Mouse (Mus musculus) midbrain, embryonic 13.5 days (tissue): ENCODE measurements around the gene Rgs6. TPM values are rescaled to one million over a fixed set of nuclear protein-coding genes. Genes with fewer than 3 reads are reported as not detected.

Experiments used
- ATAC-seq: fragments of 200-750 bp; cut with Nextera tagmentation; 2 replicates; pipeline ENCODE4 v1.8.0; 2017; ENCODE audit warnings: mild to moderate bottlenecking, moderate TSS enrichment, moderate library complexity
- H3K27ac ChIP-seq: fragments of 300-500 bp; sonication (generic); 2 replicates; pipeline ENCODE4 v1.5.1; 2015; ENCODE audit warnings: inconsistent platforms, mild to moderate bottlenecking, moderate library complexity
- H3K27me3 ChIP-seq: fragments of 300-500 bp; sonication (generic); 2 replicates; pipeline ENCODE4 v1.6.1; 2015; ENCODE audit warnings: mild to moderate bottlenecking, inconsistent platforms
- H3K36me3 ChIP-seq: fragments of 300-500 bp; sonication (generic); 2 replicates; pipeline ENCODE4 v1.6.1; 2015; ENCODE audit warnings: mild to moderate bottlenecking, inconsistent platforms
- H3K4me1 ChIP-seq: fragments of 300-500 bp; sonication (generic); replicated peaks from 2 replicates; pipeline ENCODE4 v1.6.1; 2015; ENCODE audit warnings: inconsistent platforms
- H3K4me2 ChIP-seq: fragments of 300-500 bp; sonication (generic); replicated peaks from 2 replicates; pipeline ENCODE4 v1.6.1; 2015; ENCODE audit warnings: moderate library complexity, mild to moderate bottlenecking, inconsistent platforms
- H3K4me3 ChIP-seq: fragments of 300-500 bp; sonication (generic); replicated peaks from 2 replicates; pipeline ENCODE4 v1.5.1; 2015; ENCODE audit warnings: mild to moderate bottlenecking, inconsistent platforms
- H3K9ac ChIP-seq: fragments of 300-500 bp; sonication (generic); replicated peaks from 2 replicates; pipeline ENCODE4 v1.6.1; 2015; ENCODE audit warnings: mild to moderate bottlenecking, inconsistent platforms
- H3K9me3 ChIP-seq: fragments of 300-500 bp; sonication (generic); 2 replicates; pipeline ENCODE4 v1.6.1; 2016; ENCODE audit warnings: mild to moderate bottlenecking, inconsistent platforms
- WGBS: fragments of 180-500 bp; shearing (Covaris S2); methylation state at CpG from one replicate; pipeline ENCODE4 v1.1.7; 2015; 5-methylcytosine and 5-hydroxymethylcytosine counted together
- polyA plus RNA-seq: library from polyadenylated mRNA; unstranded; fragments of >200 nt; fragmentation: Nextera tagmentation; extraction: Ambion mirVana; gene quantifications from 2 replicates; pipeline ENCODE4 v1.2.1, GENCODE M21; 2015

The Rgs6 gene
- polyA plus RNA-seq, 1 experiment from 2014 or later = 11.6 TPM

- Histone ChIP-seq H3K36me3 (no peaks in the 10 kb centered on the region), H3K4me1 (no peaks in the 10 kb centered on the region), H3K4me3 (no peak overlapping the region), H3K27me3 (no peaks in the 10 kb centered on the region), H3K9ac (no peak overlapping the region), H3K9me3 (no peaks in the 10 kb centered on the region), H3K4me2 (no peak overlapping the region), H3K27ac (no peak overlapping the region)
- 85% methylated on average over 7 of the region's 7 CpGs for whole genome bisulfite sequencing
- no peak for ATAC-seq
Observed at GRCm38 (mm10) chr12:82774576-82774975, 186.5 kb downstream of the Rgs6 start.

DNA sequence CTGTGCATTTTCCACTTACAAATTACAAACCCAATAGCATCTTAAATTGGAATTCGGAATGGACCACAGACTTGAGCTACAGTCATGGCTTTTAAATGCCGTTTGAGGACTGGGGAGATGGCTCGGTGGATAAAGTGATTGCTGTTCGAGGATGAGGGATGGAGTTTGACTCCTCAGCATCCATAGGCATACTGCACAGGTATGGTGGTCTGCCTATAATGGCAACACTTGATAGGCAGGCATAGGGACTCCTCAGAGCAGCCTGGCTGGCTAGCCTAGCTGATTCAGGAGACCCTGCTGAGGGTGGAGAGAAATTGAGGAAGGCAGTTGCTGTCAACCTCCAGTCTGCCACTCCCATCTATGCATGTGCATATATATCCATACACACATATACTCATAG is 188.6 kb downstream of the Rgs6 start:
- H3K4me2 ChIP-seq = no peak overlapping the region
- no peak for ATAC-seq
- no peak overlapping the region for H3K4me3 ChIP-seq
- WGBS = 86% methylated on average over 4 of the region's 4 CpGs
- no peaks in the 10 kb centered on the region for H3K9me3 ChIP-seq
- H3K4me1 ChIP-seq = no peaks in the 10 kb centered on the region
- H3K9ac ChIP-seq = no peak overlapping the region
- no peak overlapping the region for H3K27ac ChIP-seq
- H3K36me3 ChIP-seq = no peaks in the 10 kb centered on the region
- H3K27me3 ChIP-seq = no peaks in the 10 kb centered on the region

GRCm38 (mm10) chr12:82780936-82781335 is 192.8 kb downstream of the Rgs6 start:
- Histone ChIP-seq H3K4me2 (no peak overlapping the region), H3K4me3 (no peak overlapping the region), H3K9me3 (no peaks in the 10 kb centered on the region), H3K4me1 (no peaks in the 10 kb centered on the region), H3K27me3 (no peaks in the 10 kb centered on the region), H3K9ac (no peak overlapping the region), H3K27ac (no peak overlapping the region), H3K36me3 (no peaks in the 10 kb centered on the region)
- 92% methylated on average over 5 of the region's 5 CpGs for WGBS
- no peak for ATAC-seq

DNA sequence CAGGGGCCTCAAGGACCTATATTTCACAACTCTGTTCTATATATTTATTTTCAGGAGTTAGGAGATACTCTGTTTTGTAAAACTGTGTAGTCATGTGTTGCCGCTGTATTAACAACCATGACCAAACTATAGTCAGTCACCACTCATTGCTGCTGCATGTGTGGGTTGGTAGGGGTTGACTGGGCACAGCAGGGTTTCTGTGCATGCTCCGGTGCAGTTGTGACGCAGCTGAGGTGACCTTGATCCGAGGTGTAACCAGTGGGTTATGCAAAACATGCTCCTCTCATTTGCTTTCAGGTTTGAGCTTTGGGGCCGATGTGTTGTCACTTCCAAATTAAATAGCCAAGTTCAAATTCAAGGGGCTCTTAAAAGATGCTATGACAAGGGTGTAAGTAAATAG is 193.3 kb downstream of the Rgs6 start:
- no peaks in the 10 kb centered on the region for H3K9me3 ChIP-seq
- ATAC-seq = no peak
- 74% methylated on average over 5 of the region's 5 CpGs for WGBS
- H3K4me2 ChIP-seq = no peak overlapping the region
- H3K9ac ChIP-seq = no peak overlapping the region
- H3K4me1 ChIP-seq = no peaks in the 10 kb centered on the region
- no peak overlapping the region for H3K4me3 ChIP-seq
- H3K27me3 ChIP-seq = no peaks in the 10 kb centered on the region
- no peaks in the 10 kb centered on the region for H3K36me3 ChIP-seq
- no peak overlapping the region for H3K27ac ChIP-seq

DNA sequence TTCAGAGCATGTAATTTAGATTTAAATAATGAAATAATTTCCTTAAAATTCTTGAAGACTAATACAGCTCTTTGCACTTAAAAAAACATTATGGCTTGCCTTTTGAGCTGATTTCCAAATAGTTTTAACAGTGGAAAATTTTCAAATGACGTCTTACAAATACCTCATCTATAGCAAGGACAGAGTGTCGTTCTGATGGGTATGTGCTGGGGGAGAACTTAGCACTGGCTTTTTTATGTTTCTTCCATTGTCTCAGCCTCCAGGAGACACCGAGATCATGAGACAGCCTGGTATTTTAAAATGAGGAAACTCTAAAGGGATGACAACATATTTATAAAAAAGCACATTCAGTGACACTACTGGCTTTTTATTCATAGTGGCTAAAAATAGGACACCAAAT is 204.0 kb downstream of the Rgs6 start:
- 90% methylated on average over 3 of the region's 3 CpGs for WGBS
- Histone ChIP-seq H3K27me3 (no peaks in the 10 kb centered on the region), H3K9ac (no peak overlapping the region), H3K4me2 (no peak overlapping the region), H3K36me3 (no peaks in the 10 kb centered on the region), H3K27ac (no peak overlapping the region), H3K4me3 (no peak overlapping the region), H3K4me1 (no peaks in the 10 kb centered on the region), H3K9me3 (no peaks in the 10 kb centered on the region)
- no peak for ATAC-seq

GRCm38 (mm10) chr12:82799892-82800291 is 211.8 kb downstream of the Rgs6 start:
- Histone ChIP-seq H3K27ac (no peak overlapping the region), H3K4me2 (no peak overlapping the region), H3K4me1 (no peaks in the 10 kb centered on the region), H3K9me3 (no peaks in the 10 kb centered on the region), H3K36me3 (no peaks in the 10 kb centered on the region), H3K9ac (no peak overlapping the region), H3K27me3 (no peaks in the 10 kb centered on the region), H3K4me3 (no peak overlapping the region)
- WGBS = 86% methylated on average over 6 of the region's 6 CpGs
- no peak for ATAC-seq

DNA sequence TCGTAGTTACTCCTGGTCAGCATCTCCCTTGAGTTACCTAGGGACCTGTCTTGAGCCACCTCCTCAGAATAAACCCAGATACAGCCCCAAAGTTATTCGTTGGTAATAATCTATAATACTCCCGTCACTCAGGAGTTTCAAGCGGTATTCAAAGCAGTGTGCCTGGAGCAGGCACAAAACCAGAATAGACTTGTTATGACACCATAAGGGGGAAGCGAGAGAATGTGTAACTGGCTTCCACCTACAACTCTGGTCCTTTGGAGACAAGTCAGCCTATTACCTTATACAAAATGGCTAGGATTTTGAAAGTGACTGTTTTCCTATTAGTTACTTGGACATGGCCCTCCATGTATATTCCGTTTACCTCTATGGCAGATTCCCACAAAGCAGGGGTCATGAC is 213.6 kb downstream of the Rgs6 start:
- H3K9me3 ChIP-seq = no peaks in the 10 kb centered on the region
- peak overlapping the region; percentile 57; the same call in 1 of the 2 replicates for H3K27ac ChIP-seq
- no peaks in the 10 kb centered on the region for H3K27me3 ChIP-seq
- H3K4me3 ChIP-seq = no peak overlapping the region
- no peak for ATAC-seq
- 83% methylated on average over 6 of the region's 6 CpGs for WGBS
- H3K4me2 ChIP-seq = no peak overlapping the region
- H3K36me3 ChIP-seq = no peaks in the 10 kb centered on the region
- no peaks in the 10 kb centered on the region for H3K4me1 ChIP-seq
- H3K9ac ChIP-seq = no peak overlapping the region

DNA sequence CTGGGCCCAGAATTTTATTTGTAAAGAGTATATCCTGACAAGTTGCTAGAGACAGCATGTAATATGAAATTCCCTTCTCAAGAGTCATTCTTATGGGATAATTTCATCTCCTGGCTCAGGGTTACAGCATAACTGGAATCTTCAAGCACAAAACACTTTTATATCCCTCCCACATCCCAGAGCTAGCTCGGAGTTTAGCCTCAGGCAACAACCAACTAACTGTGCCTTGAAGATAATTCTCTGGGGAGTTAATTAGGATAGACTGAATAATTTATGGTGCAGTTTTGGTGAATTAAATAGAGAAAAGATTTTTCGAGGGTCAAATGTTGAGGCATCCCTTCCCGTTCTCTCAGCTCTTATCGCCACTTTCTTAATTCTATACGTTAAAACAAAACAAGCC is 214.6 kb downstream of the Rgs6 start:
- Histone ChIP-seq H3K36me3 (no peaks in the 10 kb centered on the region), H3K4me1 (no peaks in the 10 kb centered on the region), H3K9me3 (no peaks in the 10 kb centered on the region), H3K27me3 (no peaks in the 10 kb centered on the region), H3K4me3 (no peak overlapping the region), H3K27ac (no peak overlapping the region), H3K9ac (no peak overlapping the region), H3K4me2 (no peak overlapping the region)
- WGBS = 69% methylated on average over 5 of the region's 5 CpGs
- ATAC-seq = no peak

DNA sequence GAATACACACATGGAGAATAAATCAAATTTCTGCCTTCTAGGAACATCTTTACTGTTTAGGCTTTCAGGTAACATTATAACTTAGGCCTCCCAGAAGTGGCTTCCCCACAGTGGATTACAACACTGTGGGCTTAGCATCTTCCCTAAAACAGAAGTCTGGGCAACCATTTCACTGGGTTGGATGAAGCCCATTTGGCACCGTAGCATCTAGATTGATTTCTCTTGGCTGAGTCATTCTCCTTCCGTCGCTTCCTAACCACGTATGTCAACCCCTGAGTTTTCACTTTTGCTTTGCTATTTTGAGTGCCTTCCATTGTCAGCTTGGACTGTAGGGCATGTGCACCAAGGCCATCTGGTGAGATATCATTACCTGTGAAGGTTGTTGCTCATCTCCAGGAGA is 217.1 kb downstream of the Rgs6 start:
- no peaks in the 10 kb centered on the region for H3K4me1 ChIP-seq
- no peaks in the 10 kb centered on the region for H3K27me3 ChIP-seq
- H3K4me2 ChIP-seq = no peak overlapping the region
- H3K36me3 ChIP-seq = no peaks in the 10 kb centered on the region
- no peak overlapping the region for H3K27ac ChIP-seq
- H3K9me3 ChIP-seq = no peaks in the 10 kb centered on the region
- WGBS = 98% methylated on average over 4 of the region's 4 CpGs
- no peak overlapping the region for H3K4me3 ChIP-seq
- H3K9ac ChIP-seq = no peak overlapping the region
- ATAC-seq = no peak

DNA sequence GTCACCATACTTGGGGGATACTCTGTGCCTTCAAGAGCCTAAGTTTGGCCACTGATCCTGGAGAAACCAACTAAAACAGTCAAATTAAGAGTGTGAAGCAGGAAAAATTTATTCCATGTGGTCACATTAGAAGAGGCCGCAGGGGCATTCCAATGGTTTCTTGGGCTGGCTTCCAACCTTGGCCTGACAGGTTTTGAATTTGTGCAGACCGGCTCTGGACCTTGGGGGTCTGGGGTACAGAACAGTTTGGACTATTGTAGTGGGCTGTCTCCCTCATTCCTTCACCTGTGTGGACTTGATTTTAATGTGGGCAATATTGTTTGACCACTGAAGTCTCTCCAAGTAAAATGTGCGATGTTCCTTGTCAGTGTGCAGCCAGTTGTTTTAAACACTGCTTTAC is 222.5 kb downstream of the Rgs6 start:
- no peak overlapping the region for H3K27ac ChIP-seq
- no peak overlapping the region for H3K4me2 ChIP-seq
- 97% methylated on average over 3 of the region's 3 CpGs for WGBS
- no peaks in the 10 kb centered on the region for H3K9me3 ChIP-seq
- no peaks in the 10 kb centered on the region for H3K4me1 ChIP-seq
- no peaks in the 10 kb centered on the region for H3K27me3 ChIP-seq
- H3K9ac ChIP-seq = no peak overlapping the region
- H3K4me3 ChIP-seq = no peak overlapping the region
- H3K36me3 ChIP-seq = no peaks in the 10 kb centered on the region
- no peak for ATAC-seq

DNA sequence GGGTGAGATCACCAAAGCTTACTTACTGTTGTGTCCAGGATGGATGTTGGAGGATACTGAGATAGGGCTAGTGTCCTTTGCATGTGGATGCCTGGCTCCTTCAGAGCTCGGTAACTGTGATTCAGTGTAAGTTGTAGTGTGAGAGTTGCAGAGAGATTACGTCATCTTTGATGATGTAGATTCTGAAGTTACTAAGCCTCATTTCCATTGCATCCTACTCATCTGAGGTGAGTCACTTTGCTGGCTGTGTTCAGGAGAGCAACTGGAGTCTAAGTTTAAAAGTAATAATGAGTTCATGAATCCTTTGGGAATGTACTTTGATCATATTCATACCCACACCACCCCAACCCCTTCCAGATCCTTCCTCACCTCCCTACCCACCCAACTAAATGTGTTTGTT is 227.9 kb downstream of the Rgs6 start:
- WGBS = 95% methylated on average over 2 of the region's 2 CpGs
- Histone ChIP-seq H3K27ac (no peak overlapping the region), H3K36me3 (no peaks in the 10 kb centered on the region), H3K4me3 (no peak overlapping the region), H3K9ac (no peak overlapping the region), H3K4me2 (no peak overlapping the region), H3K4me1 (no peaks in the 10 kb centered on the region), H3K27me3 (no peaks in the 10 kb centered on the region), H3K9me3 (no peaks in the 10 kb centered on the region)
- no peak for ATAC-seq

DNA sequence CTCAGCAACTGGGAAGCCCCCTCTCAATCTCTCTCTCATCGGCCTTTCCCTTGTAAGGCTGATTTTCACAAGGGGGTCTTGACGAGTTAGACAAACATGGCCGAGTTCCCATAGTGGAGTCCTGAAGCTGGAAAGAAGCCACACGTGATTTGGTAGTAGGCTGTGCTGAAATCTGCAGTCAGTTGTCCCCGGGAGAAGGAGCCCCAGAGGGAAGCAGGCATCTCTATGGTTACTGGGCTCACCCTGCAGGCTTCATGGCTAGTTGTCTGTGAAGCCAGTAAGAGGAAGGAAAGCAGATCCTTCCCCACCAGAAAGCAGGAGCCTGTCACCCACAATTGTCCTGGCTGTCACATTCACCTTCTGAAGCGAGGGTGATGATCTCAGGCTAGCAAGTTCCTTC is 231.2 kb downstream of the Rgs6 start:
- no peaks in the 10 kb centered on the region for H3K36me3 ChIP-seq
- no peak overlapping the region for H3K27ac ChIP-seq
- ATAC-seq = no peak
- no peaks in the 10 kb centered on the region for H3K9me3 ChIP-seq
- no peak overlapping the region for H3K9ac ChIP-seq
- no peaks in the 10 kb centered on the region for H3K27me3 ChIP-seq
- no peak overlapping the region for H3K4me3 ChIP-seq
- WGBS = 77% methylated on average over 6 of the region's 6 CpGs
- no peak overlapping the region for H3K4me2 ChIP-seq
- no peaks in the 10 kb centered on the region for H3K4me1 ChIP-seq

DNA sequence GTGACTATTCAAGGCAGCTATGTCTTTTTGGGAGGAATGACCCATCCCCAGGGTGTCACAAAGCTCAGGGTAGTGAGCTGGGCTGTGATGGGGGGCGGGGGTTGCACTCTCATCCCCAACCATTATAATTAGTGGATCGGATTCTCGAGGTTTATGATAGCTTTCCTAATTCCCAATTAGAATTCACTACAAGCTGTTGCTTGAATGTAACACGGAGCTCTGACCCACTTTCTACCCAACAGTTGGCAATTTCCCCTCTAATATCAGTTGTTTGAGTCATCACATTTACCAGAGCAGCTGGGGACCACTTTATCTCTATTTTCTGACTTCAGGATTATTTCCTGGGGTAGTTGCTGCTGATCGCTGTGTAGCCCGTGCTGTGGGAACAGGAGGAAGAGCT is 231.9 kb downstream of the Rgs6 start:
- H3K4me1 ChIP-seq = no peaks in the 10 kb centered on the region
- H3K4me3 ChIP-seq = no peak overlapping the region
- H3K27ac ChIP-seq = no peak overlapping the region
- no peak overlapping the region for H3K9ac ChIP-seq
- H3K9me3 ChIP-seq = no peaks in the 10 kb centered on the region
- no peak overlapping the region for H3K4me2 ChIP-seq
- no peaks in the 10 kb centered on the region for H3K27me3 ChIP-seq
- 85% methylated on average over 6 of the region's 6 CpGs for WGBS
- no peaks in the 10 kb centered on the region for H3K36me3 ChIP-seq
- ATAC-seq = no peak
